Mouse (Mus musculus): ENCODE data around the gene Qsox1.

The Qsox1 gene

DNA sequence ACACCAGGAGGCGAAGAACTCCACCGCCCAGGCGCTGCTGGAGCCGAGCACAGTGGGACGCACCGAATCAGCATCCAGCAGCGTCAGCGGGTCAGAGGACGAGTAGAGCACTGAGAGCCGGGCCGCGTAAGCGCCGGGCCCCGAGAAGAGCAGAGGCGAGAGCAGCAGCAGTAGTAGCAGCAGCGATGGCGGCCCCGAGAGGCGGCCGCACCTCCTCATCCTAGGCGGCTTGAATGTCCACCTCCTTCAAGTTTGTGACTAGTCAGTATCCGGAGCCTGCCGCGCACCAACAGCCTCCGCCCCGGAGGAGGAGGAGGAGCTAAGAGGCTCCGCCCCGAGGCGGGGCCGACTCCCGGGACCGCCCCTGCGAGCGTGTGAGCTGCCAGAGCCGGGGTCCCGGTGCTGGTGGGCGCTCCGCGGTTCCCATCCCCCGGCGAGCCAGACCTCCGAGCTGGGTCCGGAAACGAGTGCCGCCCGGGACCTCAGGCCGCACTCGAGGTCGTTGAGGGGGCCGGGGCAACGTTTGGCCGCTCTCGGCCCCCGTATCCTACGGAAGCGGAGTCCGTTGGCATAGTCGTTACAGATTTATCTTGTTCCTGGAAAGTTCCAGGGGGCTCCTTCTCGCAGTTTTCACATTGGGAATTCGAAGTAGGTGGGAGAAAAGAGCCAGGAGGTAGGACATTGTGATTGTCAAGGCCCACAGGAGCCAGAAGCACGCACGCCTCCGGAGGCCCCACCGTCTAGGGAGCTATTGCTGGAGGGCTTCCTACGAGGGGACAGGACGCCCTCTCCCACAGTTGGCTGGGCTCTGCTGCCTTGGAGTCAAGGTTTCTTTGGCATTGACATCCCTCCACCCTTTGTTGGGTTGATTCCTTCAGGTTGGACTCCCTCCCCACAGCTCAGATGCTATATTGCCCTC is at the start of gene Qsox1:
Gene Qsox1 (minus strand): TSS at position 309 of the 919 bp plus-strand sequence.
- peak; percentile 69 to 75 for DNase-seq (ENCODE audit: low spot score in 2 of 2)

DNA sequence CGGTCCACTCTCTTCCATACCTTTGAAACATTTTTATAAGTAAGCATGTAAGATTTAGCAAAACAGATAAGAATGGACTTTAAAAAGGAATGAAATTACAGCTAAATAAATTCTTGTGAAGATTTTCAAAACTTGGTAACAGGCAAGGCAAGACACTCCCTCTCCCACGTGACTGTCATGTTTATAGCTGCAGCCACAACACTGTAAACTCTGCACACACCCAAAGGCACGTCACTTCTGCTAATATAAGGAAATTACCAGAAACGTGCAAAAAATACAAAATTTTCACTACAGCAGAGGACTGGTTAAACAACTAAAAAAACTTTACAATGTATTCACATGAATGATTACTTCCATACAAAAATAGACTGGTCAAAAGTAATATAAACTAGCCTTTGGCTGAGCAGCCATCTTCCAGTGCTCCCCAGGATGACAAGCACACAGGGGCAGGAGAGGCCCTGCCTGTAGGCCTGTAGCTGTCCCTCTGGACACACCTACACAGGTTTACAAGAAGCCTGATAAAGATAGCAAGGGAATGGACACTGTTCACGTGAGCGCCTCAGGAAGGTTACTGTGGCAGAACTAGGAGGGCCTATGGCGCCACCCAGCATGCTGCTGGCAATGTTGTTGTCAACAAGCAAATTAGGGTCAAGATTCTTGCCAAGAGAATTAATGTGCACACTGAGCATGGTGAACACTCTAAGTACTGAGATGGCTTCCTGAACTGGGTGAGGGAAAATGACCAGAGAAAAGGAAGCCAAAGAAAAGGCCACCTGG is 42.4 kb upstream of the Qsox1 start:
- no peak for DNase-seq (ENCODE audit: low spot score in 2 of 2)

DNA sequence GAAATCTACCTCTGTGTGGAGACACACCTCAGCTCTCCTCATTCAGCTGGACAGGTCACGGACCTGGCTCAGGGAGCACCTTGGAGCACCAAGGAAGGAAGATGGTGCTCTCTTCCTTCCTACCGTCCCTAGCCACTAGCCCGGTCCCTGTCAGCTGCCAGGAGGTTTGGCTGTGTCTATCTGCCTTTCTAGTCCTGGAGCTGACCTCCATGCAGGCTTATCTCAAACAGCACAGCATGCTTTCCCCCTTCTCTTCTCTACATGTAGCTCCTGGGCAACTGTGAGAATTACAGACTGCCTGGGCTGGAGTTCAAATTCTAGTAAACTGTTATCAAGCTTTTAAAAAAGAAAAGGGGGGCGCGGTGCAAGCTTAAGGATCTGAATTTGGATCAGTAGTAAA is 40.3 kb upstream of the Qsox1 start:
- DNase-seq (ENCODE audit: low spot score in 2 of 2): no peak

DNA sequence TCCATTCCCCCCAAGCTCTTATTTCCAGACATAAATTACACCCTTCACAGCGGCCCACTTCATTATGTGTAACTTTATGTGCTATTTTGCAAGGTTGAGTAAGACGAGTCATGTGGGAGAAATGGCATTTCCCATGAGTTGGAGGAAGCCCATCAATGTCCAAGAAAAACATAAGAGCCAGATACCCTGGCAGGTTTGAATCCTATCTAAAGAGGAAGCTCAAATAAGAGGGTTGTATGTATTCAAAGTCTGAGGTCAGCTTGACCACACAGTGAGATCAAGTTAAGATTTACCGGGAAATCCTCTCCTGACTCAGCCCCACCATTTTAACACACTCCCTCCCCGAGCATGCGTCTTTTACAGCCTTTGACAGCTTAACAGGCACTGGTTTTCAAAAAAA is 31.5 kb upstream of the Qsox1 start:
- DNase-seq (ENCODE audit: low spot score in 2 of 2): no peak

DNA sequence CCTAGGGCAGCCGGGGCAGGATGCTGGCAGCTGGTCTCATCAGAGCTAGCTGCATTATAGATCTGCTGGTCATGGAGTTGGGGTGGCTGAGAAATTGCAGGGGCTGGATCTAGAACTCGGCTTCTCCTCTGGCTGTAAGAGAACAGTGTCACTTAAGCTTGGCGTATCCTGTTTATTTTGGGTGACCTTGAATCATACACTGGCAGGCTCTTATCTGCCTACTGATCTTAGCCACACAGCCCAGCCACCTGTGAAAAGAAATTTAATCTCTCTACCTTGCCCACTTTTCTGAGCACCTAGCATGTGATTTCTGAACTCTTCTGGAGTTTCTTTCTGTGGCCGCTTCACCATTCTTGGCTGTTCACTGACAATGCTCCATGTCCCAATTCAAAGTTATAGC is 30.8 kb upstream of the Qsox1 start:
- no peak for DNase-seq (ENCODE audit: low spot score in 2 of 2)

DNA sequence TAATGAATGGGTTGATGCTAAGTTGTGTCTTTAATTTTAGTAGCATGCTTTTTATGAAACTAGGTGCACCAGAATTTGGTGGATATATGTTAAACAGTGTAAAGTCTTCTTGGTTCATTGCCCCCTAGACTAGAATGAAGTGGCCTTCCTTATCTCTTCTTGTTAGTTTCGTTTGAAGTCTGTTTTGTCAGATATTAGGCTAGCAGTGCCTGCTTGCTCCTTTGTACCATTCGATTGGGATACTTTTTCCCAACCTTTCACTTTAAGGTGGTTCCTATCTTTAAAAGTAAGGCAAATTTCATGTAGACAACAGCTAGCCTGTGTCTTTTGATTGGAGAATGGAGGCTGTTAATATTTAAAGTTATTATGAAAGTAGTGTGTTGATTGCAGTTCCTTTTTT is 23.0 kb upstream of the Qsox1 start:
- DNase-seq (ENCODE audit: low spot score in 2 of 2): no peak

DNA sequence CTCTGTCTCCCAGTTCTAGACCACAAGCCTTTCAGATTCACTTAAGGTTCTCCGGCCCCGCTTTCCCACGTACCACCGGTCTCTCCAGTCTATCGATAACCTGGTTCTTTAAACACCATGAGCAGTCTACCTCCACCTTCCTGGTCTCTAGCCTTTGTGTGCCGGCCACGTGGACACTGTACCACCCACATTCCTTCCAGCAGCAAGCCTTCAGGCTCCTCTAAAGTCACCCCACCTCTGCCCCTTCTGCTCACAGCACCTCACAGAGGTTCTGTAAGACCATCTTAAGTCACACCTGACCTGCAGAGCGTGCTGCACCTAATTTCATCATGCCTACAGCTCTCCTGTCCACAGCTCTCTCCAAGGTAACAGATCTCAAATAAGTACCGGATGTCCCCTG is 20.9 kb upstream of the Qsox1 start:
- no peak for DNase-seq (ENCODE audit: low spot score in 2 of 2)

DNA sequence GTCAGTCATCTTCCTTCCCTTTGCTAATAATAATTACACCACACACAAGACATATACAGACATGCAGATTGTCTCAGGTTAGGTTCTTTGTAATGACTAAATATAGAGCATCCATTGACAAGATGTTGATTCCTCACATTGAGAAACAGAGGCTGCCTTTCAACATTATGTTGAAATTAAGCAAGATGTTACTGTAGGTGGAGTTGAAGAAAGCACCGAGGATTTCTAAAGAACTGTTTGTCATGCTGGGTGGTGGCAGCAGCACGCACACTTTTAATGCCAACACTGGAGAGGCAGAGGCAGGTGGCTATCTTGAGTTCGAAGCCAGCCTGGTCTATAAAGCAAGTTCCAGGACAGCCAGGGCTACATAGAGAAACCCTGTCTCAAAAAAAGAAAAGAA is 19.3 kb upstream of the Qsox1 start:
- DNase-seq (ENCODE audit: low spot score in 2 of 2): no peak

DNA sequence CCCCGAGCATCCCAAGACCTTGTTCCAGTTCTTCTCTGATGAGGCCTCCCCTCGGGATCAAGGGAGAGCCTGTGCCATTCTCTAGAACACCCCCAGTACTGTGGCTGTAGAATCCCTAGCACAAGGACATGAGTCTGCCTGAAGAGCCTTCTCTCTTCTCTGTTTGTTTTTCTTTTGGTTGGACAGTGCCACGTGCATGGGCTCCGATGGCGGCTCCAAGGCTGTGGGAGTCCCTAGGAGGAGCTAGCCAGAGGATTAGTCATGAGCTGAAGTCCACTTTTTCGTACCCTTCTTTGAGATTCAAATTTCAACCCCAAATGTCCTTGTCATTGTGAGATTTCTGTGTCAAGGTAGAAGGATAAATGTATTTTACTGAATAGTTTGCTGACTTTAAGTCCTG is 18.2 kb upstream of the Qsox1 start:
- DNase-seq (ENCODE audit: low spot score in 2 of 2): no peak

DNA sequence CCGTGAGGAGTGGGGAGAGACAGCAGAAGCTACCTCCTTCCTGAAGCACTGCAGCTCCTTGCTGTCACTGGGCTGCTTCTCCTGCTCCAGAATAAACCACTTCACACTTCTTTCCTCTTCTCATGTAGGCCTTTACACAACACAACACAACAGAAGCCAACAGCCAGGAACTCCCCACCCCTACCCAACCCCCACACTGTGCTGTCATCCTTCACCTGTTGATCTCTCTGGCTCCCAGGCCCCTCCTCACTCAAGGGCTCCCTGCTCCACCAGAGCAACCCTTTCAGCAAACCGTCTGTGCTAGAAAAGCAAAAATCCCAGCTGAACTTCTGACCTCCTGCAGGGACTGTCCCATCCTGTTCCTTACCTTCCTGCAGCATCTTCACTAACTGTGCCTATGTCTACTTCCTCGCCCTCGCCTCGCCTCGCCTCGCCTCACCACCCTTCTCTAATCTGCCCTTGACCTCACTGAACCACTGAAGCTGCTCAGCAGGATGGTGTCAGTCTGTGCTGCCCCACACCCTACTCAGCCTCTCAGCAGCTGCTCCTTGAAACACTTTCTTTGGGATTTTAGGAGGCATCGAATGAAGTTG is 15.1 kb upstream of the Qsox1 start:
- no peak for DNase-seq (ENCODE audit: low spot score in 2 of 2)

DNA sequence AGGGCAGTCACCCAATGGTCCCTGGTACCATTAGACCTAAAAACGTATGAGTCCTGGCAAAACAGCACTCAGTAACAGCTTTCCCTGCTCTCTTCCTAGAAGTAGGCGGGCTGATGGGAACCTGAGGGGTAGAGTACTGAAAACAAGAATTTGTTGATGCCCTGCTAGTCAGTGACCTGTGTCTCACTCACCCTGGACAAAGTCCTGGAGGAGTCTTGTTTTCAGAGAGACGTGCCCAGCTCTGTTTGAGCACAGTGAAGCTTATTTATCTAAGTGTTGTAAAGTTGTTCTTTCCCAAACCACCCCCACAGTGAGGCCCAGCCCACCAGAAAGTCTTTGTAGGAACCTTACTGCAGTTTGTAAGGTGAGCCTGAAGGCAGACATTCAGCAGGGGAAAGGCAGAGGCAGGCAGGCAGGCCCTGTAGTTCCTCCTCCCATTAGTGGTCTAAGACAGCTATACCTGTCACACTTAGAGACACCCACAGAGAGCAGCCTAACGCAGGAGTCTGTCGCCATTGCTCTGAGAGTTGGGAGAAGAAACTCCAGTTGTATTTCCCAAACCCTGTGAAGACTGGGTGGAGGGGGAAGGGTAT is 14.2 kb upstream of the Qsox1 start:
- DNase-seq (ENCODE audit: low spot score in 2 of 2): no peak

DNA sequence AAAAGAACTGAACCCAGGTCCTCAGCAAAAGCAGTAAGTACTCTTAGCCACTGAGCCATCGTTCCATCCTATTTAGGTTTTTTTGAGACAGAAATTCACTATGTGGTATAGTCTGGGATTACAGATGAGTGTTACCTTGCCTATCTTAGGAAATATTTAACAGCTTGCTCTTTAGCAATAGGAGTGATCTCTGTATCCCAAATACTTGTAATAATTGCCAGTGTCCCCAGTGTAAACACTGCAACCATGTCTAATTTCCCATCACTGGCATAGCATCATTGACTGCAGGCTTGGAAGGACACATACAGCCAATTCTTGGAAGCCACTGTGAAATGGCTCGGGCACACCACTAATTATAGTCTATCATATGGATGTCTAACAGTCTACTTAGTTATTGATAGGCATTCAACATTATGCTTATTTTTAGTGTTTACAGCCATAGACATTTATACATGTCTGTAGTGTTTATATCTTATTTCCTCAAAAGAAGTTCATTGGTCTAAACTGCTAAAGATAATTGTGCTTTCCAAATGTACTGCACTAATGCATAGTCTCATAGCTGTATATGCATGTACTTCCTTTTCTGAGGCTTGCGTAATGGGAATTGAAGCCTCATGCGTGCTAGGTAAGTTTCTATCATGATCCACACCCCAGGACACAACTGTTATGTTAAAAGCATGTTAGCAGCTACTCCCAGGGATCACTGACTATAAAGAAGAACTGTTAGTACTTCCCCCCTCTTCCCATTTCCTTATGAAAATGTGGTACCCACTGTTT is 13.4 kb upstream of the Qsox1 start:
- no peak for DNase-seq (ENCODE audit: low spot score in 2 of 2)

DNA sequence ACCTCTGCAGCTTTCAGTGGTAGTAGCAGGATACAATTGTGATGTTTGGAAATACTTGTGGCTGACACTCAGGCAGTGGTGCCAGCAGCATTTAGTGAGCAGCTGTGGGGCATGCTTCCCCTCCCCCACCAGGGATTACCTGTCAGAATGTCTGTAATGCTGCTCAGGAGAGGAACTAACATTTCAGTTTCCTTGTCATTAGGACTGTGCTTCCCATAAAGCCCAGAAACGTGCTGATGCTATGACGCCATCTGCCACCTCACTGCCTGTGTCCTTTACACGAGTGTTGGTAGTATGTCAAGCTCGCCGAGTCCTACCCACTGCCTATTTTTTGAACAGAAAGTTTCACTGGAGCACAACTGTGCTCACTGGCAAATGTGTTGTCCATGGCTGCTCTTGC is 8.0 kb upstream of the Qsox1 start:
- no peak for DNase-seq (ENCODE audit: low spot score in 2 of 2)

DNA sequence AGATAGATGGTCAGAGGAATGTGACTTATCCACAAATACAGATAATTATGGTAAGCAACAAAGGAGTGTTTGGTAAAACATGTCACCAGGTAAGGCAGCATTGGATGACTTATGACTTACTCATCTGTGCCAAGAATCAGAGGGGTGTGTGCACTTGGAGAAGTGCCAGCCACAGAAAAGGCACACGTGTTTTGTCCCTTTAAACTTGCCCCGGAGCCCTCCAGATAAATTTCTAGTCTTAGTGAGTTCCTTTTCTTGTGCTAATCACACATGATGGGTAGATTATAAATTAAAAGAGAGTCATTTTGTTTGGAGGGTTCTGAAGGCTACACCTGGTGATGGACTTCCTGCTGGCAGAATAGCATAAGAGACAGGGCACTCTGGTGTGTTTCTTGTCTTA is 3.5 kb upstream of the Qsox1 start:
- DNase-seq (ENCODE audit: low spot score in 2 of 2): no peak

DNA sequence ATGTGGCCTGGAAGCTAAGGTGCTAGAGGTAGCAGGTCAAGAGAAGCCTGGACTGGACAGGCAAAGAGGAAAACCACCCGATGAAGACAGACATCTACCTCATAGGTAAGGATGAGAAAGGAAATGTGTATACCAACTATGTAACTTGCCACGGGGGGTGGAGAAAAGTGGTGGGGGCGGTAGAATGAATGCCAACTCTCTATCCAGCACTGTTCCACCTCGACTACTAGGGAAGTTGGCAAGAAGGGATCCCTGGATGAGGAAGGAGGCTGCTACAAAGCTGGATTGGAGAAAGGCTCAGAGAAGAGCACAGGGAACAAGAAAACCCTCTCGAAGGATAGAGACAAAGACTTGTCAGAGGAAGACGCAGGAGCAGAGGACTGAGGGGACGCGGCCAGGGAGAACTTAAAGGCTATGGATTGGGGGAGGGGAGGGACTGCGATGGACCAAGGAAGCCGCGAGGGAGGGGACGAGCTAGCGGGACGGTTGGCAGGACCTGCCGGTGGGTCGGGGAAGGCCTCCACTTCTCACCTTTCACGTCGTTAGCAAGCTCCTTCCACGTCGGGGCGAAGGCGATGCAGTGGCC is 601 bp downstream of the Qsox1 start:
- DNase-seq (ENCODE audit: low spot score in 2 of 2): no peak

DNA sequence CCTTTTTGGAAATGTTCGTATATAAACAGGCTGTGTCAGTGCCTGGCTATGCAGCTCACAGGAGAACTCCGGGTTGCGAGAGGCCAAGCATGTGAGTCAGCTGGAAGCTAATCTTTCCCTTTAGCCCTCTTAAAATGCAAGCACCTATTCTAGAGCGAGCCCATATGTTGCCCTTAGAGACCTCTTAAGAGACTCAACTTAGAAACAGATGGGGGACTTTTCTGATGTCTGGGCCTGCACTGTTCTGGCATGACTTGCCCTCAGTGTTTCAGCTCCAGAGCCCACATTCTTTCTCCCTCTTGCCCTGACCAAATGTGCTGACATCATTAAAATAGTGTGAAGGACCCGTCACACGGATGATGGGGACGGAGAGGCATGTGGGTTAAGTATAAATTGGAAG is 2.1 kb downstream of the Qsox1 start:
- no peak for DNase-seq (ENCODE audit: low spot score in 2 of 2)

DNA sequence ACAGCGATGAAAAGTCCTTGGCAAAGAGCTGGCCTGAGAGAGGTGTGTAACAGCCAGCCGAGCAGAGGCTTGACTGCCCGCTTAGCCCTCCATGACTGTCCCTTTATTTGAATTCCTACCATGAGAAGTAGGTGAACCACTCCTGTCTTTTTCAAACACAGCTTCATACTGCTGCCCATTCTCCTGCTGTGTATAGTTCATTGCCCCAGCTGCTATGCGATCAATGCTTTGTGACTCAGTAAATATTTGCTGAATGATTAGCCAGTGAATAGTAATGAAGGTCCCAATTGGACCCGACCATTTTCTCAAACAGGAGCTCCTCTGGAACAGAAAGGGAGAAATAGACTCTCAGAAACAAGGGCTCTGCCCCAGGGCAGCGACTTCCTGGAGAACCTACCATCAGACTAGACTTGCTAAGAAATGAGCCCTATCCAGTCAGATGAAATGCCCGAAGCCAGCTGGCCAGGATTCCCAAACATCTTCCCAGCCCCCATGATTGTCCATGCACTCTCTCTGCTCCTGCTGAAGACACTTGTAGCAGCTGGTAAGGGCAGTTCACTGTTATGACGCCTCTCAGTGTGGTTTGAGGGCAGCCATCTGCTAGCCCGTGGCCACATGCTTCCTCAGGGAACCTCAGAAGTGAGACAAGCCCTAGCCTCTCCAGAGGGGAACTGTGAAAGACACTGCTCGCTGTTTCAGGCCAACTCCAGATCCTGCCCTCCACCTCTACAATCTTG is 2.8 kb downstream of the Qsox1 start:
- no peak for DNase-seq (ENCODE audit: low spot score in 2 of 2)

DNA sequence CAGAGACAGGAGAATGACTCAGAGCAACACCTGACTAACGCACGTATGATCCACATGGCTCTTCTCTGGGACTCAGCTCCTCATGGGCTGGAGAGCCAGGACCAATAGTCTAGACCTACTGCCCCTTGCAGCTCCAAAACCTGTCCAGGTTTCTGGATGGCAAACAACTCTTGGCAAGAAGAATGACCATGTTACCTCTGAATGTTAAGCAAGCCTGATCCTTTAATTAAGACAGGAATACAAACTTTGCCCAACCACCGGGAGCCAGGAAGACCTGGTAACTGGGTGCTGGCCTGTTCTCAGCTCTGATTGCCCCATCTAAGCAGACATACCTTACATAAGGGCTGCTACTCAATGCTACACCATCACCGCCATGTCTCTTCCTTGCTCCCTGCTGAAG is 4.4 kb downstream of the Qsox1 start:
- no peak for DNase-seq (ENCODE audit: low spot score in 2 of 2)

DNA sequence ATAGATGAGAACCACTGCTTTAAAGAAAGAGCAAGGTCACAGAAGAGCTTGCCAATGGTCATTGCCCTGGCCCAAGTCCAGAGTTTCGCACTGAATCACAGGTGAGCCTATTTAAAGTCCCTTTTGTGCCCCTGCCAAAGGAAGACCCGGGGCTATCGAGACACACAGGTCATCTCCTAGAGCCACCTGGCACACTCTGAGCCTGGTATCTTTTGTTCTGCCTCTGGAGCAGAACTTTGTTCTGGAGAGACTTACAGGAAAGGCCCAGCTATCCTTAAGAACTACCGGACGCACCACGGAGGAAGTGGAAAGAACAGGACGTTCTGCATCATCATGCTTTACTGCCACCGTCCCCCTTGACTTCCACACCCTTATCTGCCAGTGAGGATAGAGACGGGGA is 7.1 kb downstream of the Qsox1 start:
- no peak for DNase-seq (ENCODE audit: low spot score in 2 of 2)

Data from right cerebral cortex, postnatal 36 days (tissue).